Mouse (Mus musculus) midbrain, embryonic 11.5 days (tissue): ENCODE data around the gene Lrch4. TPM values are rescaled to one million over a fixed set of nuclear protein-coding genes. Genes with fewer than 3 reads are reported as not detected.
"Not testable (repeated sequence)": the region's sequence is repeated elsewhere in the genome, so short reads cannot be mapped to it uniquely, and the experiment has no call there.

ENCODE experiments used
- ATAC-seq: fragments of 200-750 bp; cut with Nextera tagmentation; 2 replicates; pipeline ENCODE4 v1.8.0; 2017; ENCODE audit warnings: moderate TSS enrichment, moderate library complexity; ENCODE audit not compliant: low FRiP score
- DNase-seq: peaks from one replicate; pipeline ENCODE4 v3.0.0; 2015; ENCODE audit warnings: low spot score; ENCODE audit errors: missing footprints
- H3K27ac ChIP-seq: fragments of 300-500 bp; sonication (generic); 2 replicates; pipeline ENCODE4 v1.5.1; 2014; ENCODE audit warnings: low read depth, low read length
- H3K27me3 ChIP-seq: fragments of 300-500 bp; sonication (generic); 2 replicates; pipeline ENCODE4 v1.6.1; 2014; ENCODE audit warnings: mild to moderate bottlenecking, low read length, moderate library complexity, mixed read lengths; ENCODE audit not compliant: control insufficient read depth, insufficient read depth
- H3K36me3 ChIP-seq: fragments of 300-500 bp; sonication (generic); 2 replicates; pipeline ENCODE4 v1.6.1; 2014; ENCODE audit warnings: mild to moderate bottlenecking, low read length, moderate library complexity, mixed read lengths; ENCODE audit not compliant: control insufficient read depth, insufficient read depth
- H3K4me1 ChIP-seq: fragments of 300-500 bp; sonication (generic); 2 replicates; pipeline ENCODE4 v1.6.1; 2014; ENCODE audit warnings: low read length; ENCODE audit not compliant: control insufficient read depth, insufficient read depth
- H3K4me2 ChIP-seq: fragments of 300-500 bp; sonication (generic); 2 replicates; pipeline ENCODE4 v1.6.1; 2014; ENCODE audit warnings: mild to moderate bottlenecking, moderate library complexity
- H3K4me3 ChIP-seq: fragments of 300-500 bp; sonication (generic); 2 replicates; pipeline ENCODE4 v1.5.1; 2014; ENCODE audit warnings: low read depth, low read length
- H3K9ac ChIP-seq: fragments of 300-500 bp; sonication (generic); 2 replicates; pipeline ENCODE4 v1.6.1; 2014; ENCODE audit warnings: low read length
- H3K9me3 ChIP-seq: fragments of 300-500 bp; sonication (generic); 2 replicates; pipeline ENCODE4 v1.6.1; 2016; ENCODE audit warnings: low read length; ENCODE audit not compliant: control insufficient read depth
- WGBS: fragments of 180-500 bp; shearing (Covaris S2); extraction: QIAGEN DNeasy Blood & Tissue Kit; methylation state at CpG from one replicate; pipeline ENCODE4 v1.1.7; 2014; 5-methylcytosine and 5-hydroxymethylcytosine counted together
- polyA plus RNA-seq: library from polyadenylated mRNA; unstranded; fragments of >200 nt; fragmentation: Nextera tagmentation; extraction: Ambion mirVana; gene quantifications from 2 replicates; pipeline ENCODE4 v1.2.1, GENCODE M21; 2014

Gene Lrch4
- polyA plus RNA-seq, 1 experiment from 2014 or later, result 28.3 TPM

- H3K4me1 ChIP-seq, result peaks cover 26% of the 10 kb centered on the region
- no peaks in the 10 kb centered on the region; the same call in 1 of the 2 replicates for H3K27me3 ChIP-seq
- no peaks in the 10 kb centered on the region for H3K9me3 ChIP-seq
- no peak overlapping the region for H3K9ac ChIP-seq
- no peaks in the 10 kb centered on the region for H3K36me3 ChIP-seq
- no peak overlapping the region for H3K4me2 ChIP-seq
- DNase-seq, result no peak
- 63% methylated on average over 3 of the region's 3 CpGs for WGBS
- no peak overlapping the region for H3K27ac ChIP-seq
- no peak for ATAC-seq
- no peak overlapping the region for H3K4me3 ChIP-seq
These were observed 19.6 kb upstream of the Lrch4 start for GRCm38 (mm10) chr5:137609292-137609691.

- Histone ChIP-seq H3K9ac (peak overlapping the region; percentile 30; the same call in 1 of the 2 replicates), H3K9me3 (no peaks in the 10 kb centered on the region), H3K36me3 (no peaks in the 10 kb centered on the region), H3K27me3 (no peaks in the 10 kb centered on the region; the same call in 1 of the 2 replicates), H3K4me1 (peaks cover 26% of the 10 kb centered on the region), H3K4me3 (no peak overlapping the region), H3K4me2 (no peak overlapping the region), H3K27ac (no peak overlapping the region)
- 80% methylated on average over 4 of the region's 4 CpGs for WGBS
- no peak for DNase-seq
- no peak for ATAC-seq
These were observed 18.9 kb upstream of the Lrch4 start for GRCm38 (mm10) chr5:137610056-137610455.

- H3K9ac ChIP-seq, result peak overlapping the region; percentile 30
- H3K4me3 ChIP-seq, result no peak overlapping the region
- 17% methylated on average over 11 of the region's 12 CpGs for WGBS
- peak overlapping the region; percentile 40; the same call in 1 of the 2 replicates for H3K27ac ChIP-seq
- no peaks in the 10 kb centered on the region for H3K9me3 ChIP-seq
- peak; percentile 87 for DNase-seq
- no peaks in the 10 kb centered on the region; the same call in 1 of the 2 replicates for H3K27me3 ChIP-seq
- ATAC-seq, result peak; percentile 15; the same call in 1 of the 2 replicates
- peaks cover 26% of the 10 kb centered on the region for H3K4me1 ChIP-seq
- no peaks in the 10 kb centered on the region for H3K36me3 ChIP-seq
- peak overlapping the region; percentile 22 for H3K4me2 ChIP-seq
These were observed 18.2 kb upstream of the Lrch4 start for GRCm38 (mm10) chr5:137610548-137611244.

GRCm38 (mm10) chr5:137611245-137611602 is 17.7 kb upstream of the Lrch4 start:
- ATAC-seq (0 out of 2 replicates have a peak, but pooled peaks have one; percentile 28), DNase-seq (peak; percentile 87)
- Histone ChIP-seq H3K27me3 (no peaks in the 10 kb centered on the region; the same call in 1 of the 2 replicates), H3K36me3 (no peaks in the 10 kb centered on the region), H3K4me2 (peak overlapping the region; percentile 22; the same call in 1 of the 2 replicates), H3K9ac (peak overlapping the region; percentile 30), H3K4me3 (no peak overlapping the region), H3K27ac (peak overlapping the region; percentile 40; the same call in 1 of the 2 replicates), H3K9me3 (no peaks in the 10 kb centered on the region), H3K4me1 (peaks cover 26% of the 10 kb centered on the region)
- WGBS, result 45% methylated on average over 6 of the region's 6 CpGs

GRCm38 (mm10) chr5:137613076-137613475 is 15.8 kb upstream of the Lrch4 start:
- Histone ChIP-seq H3K4me2 (no peak overlapping the region), H3K27me3 (no peaks in the 10 kb centered on the region; the same call in 1 of the 2 replicates), H3K4me3 (no peak overlapping the region), H3K36me3 (no peaks in the 10 kb centered on the region), H3K9ac (peak overlapping the region; percentile 3; the same call in 1 of the 2 replicates), H3K27ac (no peak overlapping the region; the same call in 1 of the 2 replicates), H3K4me1 (peaks cover 26% of the 10 kb centered on the region), H3K9me3 (no peaks in the 10 kb centered on the region)
- DNase-seq (no peak), ATAC-seq (0 out of 2 replicates have a peak, but pooled peaks have one; percentile 15)
- WGBS, result 69% methylated on average over 5 of the region's 5 CpGs

GRCm38 (mm10) chr5:137613550-137613949 is 15.4 kb upstream of the Lrch4 start, which contains the start of gene Pcolce:
Pcolce (minus strand) TSS chr5:137613784.
- Histone ChIP-seq H3K36me3 (no peaks in the 10 kb centered on the region), H3K27ac (no peak within 1 kb of the TSS; the same call in 1 of the 2 replicates), H3K4me2 (no peak within 1 kb of the TSS), H3K9ac (peak within 1 kb of the TSS; percentile 3; the same call in 1 of the 2 replicates), H3K4me1 (peaks cover 22% of the 10 kb centered on the region), H3K27me3 (no peaks in the 10 kb centered on the region; the same call in 1 of the 2 replicates), H3K9me3 (no peaks in the 10 kb centered on the region), H3K4me3 (no peak within 1 kb of the TSS)
- DNase-seq (no peak), ATAC-seq (no peak)
- 71% methylated on average over 11 of the region's 11 CpGs for WGBS

GRCm38 (mm10) chr5:137614921-137615320 is 14.0 kb upstream of the Lrch4 start:
- H3K27ac ChIP-seq, result not testable (repeated sequence)
- WGBS, result 89% methylated on average over 2 of the region's 2 CpGs

GRCm38 (mm10) chr5:137615347-137615746 is 13.6 kb upstream of the Lrch4 start:
- WGBS, result 91% methylated on average over 7 of the region's 7 CpGs
- peaks cover 18% of the 10 kb centered on the region for H3K4me1 ChIP-seq
- H3K4me3 ChIP-seq, result no peak overlapping the region
- H3K27ac ChIP-seq, result no peak overlapping the region
- no peaks in the 10 kb centered on the region for H3K9me3 ChIP-seq
- no peaks in the 10 kb centered on the region for H3K36me3 ChIP-seq
- no peak overlapping the region for H3K9ac ChIP-seq
- H3K4me2 ChIP-seq, result no peak overlapping the region
- no peak for DNase-seq
- no peak for ATAC-seq
- no peaks in the 10 kb centered on the region for H3K27me3 ChIP-seq

More at GRCm38 (mm10) chr5:137614921-137615320, 14.0 kb upstream of the Lrch4 start:
- H3K4me3 ChIP-seq, DNase-seq, H3K9me3 ChIP-seq, H3K27me3 ChIP-seq, H3K4me2 ChIP-seq, ATAC-seq, H3K36me3 ChIP-seq, H3K9ac ChIP-seq: not testable (repeated sequence)
- peaks cover 21% of the 10 kb centered on the region for H3K4me1 ChIP-seq

GRCm38 (mm10) chr5:137623937-137624530 is 4.9 kb upstream of the Lrch4 start:
- DNase-seq, result no peak
- Histone ChIP-seq H3K27ac (no peak overlapping the region), H3K36me3 (no peaks in the 10 kb centered on the region), H3K4me1 (no peaks in the 10 kb centered on the region), H3K9ac (no peak overlapping the region), H3K27me3 (no peaks in the 10 kb centered on the region), H3K9me3 (no peaks in the 10 kb centered on the region), H3K4me3 (no peak overlapping the region), H3K4me2 (no peak overlapping the region)
- WGBS, result 85% methylated on average over 11 of the region's 11 CpGs
- ATAC-seq, result no peak
